Mouse (Mus musculus) A20 (cell line): ENCODE results near the gene Slc48a1.

Source experiments
- DNase-seq: peaks from one replicate; pipeline ENCODE4 v3.0.0-alpha.2; 2011; ENCODE audit warnings: low read depth, low spot score

Slc48a1 gene

DNA sequence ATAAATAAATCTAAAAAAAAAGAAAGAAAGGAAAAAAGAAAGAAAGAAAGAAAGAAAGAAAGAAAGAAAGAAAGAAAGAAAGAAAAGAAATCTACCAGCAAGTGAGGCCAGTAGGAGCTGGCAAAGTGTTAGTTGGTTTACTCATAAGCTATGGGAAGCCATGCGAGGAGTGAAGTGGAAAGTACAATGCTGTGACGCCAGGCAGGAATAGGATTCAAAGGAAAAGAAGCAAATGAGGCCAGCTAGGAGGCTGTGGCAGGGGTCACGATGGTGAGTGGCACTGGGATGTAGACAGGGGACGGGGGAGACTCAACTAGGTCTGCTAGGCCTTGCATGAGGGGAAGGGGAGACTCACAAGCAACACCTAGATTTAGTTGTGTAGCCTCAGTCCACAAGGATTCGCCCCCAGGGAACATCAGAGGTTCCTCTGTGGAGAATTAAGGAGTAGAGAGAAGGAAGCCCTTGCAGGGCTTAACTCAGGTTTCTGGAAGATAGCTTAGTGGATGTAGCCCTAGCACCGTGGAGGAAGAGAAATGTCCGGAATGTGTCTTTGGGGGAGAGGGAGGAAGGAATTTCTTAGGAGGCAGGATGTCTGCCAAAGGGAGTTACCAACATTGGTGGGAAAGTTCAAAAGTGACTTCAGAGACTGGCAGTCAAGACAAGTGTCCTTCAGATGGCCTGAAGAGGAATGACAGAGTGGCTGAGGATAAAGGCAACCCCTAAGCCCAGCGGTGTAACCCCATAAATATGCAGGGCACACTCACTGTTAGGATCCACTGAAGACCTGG, at the start of gene Slc48a1:
Slc48a1 (plus strand) TSS at position 210 of the 788 bp plus-strand sequence.
- no peak for DNase-seq

DNA sequence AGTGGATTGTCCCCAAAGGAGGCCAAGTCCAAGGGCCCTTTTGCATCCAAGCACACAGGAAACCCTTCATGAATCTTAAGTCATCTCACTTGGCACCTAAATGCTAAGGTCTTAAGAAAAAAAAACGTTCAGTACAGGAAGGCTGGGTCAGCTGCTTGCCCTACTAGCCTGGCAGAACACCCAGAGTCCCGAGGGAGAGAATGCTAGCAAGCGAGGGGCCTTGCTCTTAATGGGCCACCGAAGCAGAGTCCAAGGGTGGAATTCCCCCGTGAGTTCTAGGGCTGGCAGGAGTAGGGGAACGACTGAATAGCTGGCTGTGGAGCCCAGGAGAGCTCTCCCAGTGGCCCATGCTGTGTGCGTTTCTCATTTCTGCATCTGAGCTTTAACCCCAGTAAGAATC, 49.5 kb upstream of the Slc48a1 start:
- DNase-seq: no peak

DNA sequence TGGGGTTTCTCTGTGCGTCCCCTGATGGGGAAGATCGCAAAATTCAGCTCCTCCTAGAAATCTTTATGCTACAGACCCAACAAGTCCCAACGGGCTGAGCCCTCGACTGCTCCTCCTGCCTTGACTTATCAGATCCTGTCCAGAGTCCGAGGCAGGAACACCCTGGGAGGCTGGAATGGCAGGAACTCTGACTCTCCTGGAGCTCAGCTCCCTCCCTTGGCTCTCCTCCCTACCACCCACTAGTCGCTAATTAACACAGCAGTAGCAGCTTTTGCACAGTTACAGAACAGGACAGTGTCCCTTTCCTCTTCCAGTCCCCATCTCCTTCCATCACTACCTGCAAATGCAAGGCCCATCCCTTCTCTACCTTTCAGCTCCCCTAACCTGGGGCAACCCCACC, 48.0 kb upstream of the Slc48a1 start:
- no peak for DNase-seq

DNA sequence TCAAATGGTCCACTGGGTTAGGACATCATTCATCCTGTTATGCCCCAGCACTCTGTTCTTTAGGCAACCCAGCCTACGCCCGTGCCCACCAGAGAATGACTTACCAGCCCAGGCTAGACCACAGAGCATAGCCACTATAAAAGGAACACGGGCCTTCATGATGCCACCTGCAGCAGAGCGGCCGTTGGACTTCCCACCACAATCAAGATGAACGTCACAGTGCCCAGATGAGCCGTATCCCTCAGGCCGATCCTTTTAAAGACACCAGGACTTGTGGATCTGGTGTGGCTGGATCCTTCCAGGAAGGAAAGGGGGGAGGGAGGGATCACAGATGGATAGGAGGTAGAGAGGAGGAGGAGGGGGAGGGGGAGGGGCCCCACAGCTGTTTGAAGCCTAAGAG, 47.2 kb upstream of the Slc48a1 start, which contains the start of gene Endou:
Endou (minus strand) TSS at position 229 of the 400 bp plus-strand sequence.
- peak; percentile 44 for DNase-seq

DNA sequence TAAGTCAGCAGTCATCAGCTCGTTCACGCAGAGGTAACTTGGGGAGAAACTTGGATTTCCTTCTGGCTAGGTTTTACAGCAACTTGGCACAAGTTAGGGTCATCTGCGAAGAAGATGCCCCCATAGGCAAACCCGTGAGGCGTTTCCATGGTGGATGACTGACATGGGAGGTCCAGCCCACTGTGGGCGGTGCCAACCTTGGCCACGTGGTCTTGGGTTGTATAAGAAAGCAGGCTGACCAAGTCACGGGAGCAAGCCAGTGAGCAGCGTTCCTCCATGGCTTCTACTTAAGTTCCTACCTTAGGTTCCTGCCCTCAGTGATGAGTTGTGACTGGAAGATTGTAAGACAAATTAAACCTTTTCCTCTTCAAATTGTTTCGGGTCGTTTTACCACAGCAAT, 46.3 kb upstream of the Slc48a1 start:
- no peak for DNase-seq

DNA sequence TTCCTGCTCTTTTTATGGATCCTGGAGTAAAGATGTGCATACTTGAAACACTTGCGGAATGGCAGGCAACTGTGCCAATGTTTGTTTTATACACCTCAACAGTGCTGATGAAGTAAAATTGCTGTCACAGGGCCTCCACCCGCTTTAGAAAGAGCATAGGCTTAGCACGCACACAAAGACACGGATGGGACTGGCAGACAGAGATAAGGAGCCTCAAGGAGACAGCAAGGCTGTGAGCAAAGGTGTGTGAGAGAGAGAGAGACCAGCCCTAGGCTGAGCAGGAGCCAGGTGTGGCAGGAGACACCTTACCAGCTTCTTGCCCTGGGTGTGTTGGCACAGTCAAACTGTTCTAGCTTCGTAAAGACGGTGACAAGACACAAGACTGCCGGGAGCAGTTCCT, 39.4 kb upstream of the Slc48a1 start:
- DNase-seq: no peak

DNA sequence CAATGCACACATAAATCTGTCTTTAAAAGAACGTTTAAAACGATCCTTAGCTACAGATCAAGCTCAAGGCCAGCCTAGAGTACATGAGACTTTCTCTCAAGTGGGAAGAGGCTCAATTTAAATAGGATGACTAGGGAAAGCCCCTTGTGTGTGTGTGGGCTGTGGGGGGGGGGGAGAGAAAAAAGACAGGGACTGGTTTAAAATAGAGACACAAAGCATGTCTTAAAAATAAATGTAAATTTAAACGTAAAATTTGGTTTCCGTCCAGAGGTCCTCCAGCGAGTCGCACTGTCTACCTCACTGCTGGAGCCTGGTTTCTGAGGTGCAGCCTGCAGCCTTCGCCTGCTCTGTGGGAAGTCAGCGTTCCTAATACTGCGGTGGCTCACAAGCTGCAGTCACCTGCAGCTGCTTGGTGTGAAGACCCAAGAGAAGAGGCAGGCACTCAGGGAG, 38.0 kb upstream of the Slc48a1 start:
- DNase-seq: peak; percentile 72

DNA sequence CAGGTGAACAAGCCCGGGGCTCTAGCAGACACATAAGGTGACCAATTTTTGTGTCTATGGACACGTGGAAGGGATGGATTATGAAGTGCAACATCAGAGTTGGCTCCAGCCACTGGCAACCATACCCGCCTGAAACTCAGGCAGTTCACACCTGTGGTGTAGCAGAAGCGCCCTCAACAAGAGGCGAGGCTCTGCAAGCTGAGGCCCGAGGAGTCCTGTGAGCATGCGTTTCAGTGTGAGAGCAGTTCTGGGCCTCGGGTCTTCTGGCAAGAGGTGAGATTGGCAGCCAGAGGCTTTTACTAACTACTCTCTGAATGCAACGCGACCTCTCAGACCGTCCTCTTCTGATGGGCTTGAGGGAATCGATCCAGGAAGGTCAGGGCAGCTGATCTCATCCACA, 36.7 kb upstream of the Slc48a1 start:
- DNase-seq: peak; percentile 72

DNA sequence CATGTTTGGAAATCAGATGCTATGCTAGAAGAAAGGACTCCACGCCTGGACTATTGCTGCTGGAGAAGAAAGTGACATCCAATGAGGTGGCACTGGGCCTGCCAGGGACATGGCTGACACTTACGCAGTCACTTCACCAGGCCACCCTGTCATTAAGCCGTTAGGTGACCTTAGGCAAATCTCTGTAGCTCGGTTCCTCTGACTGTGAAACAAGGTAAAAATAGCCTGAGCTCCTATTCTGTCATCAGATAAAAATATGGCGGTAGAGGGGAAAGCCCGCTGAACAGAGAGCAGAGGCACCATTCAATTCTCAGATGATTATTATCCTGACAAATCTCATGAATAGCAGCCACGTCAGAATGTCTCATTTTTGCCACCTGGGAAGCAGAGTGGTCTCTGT, 36.2 kb upstream of the Slc48a1 start:
- DNase-seq: peak; percentile 88

DNA sequence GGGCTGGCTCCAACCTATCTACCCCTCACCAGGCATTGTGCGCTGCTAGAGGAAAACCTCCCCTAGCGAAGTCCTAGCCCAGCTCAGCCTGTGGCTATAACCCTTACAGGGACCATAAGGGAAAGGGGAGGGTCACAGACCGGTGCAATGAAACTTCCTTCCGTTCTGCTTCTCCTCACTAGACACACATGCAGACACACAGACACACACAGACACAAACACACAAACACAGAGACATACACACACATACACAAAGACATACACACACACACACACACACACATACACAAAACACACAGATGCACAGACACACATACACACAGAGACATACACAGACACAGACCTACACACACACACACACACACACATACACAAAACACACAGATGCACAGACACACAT, 35.7 kb upstream of the Slc48a1 start:
- DNase-seq: no peak

DNA sequence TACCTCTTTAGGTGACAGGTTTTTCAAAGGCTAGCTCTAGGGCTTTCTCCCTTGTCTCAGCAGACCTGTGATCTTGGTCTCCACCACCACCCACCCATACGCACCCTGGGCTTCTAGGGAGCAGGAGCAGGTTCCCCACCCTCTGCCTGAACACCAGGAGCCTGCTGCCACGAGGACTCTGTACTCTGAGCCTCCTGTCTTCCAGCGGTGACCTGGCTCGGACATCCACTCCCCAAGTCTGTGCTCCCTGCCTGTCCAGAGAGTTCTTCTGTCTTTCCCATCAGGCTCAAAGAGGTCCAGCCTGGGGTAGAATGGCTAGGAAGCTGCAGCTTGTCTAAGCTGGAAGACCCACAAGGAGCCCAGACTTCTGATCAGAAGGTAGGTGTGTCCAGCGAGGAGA, 35.1 kb upstream of the Slc48a1 start:
- DNase-seq: peak; percentile 45

DNA sequence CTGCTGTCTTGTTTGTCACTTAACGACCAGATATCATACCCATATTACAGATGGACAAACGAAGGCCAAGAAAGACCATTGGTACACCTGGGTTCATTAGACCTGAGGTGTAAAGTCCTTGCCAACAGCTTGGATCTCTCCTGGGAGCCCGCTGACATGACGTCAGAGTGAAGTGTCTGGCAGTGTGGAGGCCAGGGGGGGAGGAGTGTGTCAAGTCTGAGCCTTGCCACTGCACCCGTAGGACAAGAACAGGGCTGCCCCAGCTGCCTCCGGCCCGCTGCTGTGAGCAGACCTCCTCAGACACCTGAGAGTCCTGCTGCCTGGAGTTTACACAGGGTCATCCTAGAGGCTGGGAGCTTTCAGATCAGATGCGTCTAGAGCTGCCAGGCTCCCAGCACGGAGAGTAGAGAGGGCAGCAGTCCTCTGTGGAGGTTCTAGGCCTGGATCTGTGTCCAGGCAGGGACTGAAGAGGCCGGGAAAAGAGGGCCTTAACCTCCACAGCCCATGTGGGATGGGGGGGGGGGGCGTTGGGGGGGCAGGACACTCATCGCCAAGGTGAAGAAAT, 34.3 kb upstream of the Slc48a1 start:
- peak; percentile 46 for DNase-seq

DNA sequence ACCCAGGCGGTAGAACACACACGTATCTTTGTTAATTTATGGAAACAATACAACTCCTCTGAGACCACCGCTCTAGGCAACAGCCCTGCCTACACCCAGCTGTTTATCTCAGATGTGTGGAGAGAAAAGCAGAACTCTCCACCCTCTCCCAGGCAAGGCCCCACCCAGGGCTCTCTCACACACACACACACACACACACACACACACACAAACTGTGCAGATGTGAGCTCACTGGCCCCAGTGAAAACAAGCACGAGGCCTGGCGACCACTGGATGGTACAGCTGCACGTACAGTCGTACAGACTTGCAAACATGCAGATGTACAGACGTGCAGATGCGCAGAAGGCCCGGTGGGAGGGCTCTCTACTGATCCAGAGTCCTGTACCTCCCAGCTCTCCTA, 33.4 kb upstream of the Slc48a1 start:
- peak; percentile 90 for DNase-seq

DNA sequence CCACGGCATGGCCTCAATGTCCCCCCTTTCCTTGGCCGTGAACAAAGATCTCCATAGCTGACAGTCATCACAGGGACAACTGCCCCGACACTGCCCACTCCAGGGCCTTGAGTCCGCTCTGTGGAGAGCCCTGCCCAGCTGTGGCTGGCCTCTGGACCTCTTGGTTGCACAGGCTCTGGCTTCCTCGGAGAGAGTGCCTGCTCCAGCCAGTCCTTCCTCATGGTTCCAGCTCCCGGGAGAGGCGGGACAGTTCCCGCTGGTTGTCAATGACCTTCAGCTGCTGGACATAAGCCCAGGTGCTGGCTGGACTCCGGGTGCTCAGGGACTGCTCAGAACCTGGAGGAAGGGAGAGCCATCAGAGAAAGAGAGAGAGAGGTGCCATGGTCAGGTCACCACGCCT, 33.0 kb upstream of the Slc48a1 start:
- no peak for DNase-seq

DNA sequence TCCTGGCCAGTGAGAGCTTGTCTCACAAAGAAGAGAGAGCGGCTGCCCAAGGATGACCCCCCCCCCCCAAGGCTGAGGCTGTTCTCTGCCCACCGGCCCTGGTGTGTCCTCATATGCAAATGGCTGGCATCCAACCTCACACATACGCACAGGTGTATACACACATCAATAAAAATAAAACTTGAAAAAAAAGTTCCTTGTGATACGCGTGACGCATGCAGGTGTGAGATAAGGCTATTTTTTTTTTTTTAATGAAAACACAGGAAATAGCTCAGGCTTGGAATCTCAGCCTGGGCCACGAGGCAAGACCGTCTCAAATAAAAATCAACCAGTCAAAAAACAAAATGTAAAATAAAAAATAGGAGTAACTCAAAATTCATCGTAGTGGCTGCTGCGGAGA, 32.0 kb upstream of the Slc48a1 start:
- peak; percentile 75 for DNase-seq

DNA sequence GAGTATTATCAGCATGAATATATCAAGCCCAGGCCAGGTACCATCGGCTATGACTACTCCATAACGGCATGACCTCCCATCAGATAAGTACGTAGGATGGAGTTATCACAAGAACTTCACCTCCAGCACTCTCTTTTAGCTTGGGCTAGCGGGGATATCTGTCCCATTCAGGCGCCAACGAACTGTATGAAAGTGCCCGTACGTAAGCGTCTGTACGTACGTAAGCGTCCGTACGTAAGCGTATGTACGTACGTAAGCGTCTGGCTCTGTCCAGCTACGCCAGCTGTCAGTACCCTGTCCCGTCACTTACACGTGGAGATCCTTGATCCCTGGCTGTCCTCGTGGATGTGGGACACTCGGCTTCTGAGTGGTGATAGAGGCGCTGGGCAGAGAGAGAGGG, 31.6 kb upstream of the Slc48a1 start:
- DNase-seq: no peak

DNA sequence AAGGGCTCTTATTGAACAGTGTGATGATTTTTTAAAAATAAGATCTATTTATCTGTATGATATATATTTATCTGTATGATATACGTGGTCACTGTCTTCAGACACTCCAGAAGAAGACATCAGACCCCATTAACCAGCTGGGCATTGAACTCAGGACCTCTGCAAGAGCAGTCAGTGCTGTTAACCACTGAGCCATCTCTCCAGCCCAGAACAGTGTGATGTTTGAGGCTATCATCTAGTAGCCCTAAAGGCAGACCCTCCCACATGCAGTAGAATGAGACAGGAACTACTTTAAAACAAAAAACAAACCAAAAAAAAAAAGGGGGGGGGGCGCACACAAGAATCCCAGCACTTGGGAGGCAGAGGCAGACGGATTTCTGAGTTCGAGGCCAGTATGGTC, 30.8 kb upstream of the Slc48a1 start:
- no peak for DNase-seq

DNA sequence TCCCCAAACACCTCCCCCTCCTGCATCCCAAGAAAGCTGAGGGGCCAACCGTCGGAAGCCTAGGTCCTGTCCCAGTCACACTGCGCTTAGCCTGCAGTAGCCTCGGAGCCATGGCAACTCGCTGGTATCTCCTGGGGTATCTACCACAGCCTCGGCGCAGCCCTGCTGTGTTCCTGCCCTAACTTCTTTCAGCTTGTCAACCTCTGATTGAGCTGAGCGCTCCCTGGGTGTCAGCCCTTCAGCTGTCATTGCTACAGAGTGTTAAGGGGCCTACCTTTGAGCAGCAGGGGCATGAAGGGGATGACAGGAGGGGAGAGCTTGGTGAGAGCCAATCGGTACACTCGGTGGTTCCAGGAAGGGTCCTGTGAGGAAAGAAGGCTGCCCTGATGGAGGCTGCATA, 30.0 kb upstream of the Slc48a1 start:
- DNase-seq: peak; percentile 52

DNA sequence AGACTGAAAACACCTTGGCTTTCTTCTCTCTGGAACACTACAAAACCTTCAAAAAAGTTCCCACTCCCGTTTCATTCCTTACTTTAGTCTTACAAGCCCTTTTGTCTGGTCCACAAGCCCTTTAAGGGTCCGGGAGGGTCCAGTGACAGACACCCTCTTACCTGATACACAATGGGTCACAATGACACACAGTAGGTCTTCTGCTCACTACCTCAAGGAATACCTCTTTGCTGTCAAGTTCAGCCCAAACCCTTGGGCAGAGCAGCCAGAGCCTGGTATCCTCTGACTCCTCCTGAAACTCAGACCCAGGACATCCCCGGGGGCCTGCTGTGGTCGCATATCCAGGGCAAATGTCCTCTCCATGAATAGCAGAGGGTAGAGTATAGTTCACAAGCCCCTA, 29.4 kb upstream of the Slc48a1 start:
- no peak for DNase-seq

DNA sequence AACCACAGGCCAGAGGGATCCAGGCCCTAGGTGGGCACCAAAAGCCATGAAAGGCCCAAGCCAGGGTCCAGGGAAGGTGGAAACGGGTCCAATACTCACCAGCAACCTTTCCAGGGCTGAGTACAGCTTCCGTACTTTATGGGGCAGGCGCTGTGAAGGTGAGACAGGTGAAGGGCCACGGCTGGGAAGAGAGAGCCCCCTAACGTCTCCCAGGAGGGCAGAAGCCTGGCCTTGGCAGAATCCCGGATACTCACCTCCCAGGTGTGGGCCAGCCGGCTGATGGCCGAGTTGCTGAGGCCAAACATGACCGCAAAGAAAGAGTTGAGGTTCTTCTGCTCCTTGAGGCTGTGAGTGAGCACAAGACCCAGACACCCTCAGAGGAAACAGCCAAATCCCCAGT, 28.9 kb upstream of the Slc48a1 start:
- DNase-seq: peak; percentile 51

DNA sequence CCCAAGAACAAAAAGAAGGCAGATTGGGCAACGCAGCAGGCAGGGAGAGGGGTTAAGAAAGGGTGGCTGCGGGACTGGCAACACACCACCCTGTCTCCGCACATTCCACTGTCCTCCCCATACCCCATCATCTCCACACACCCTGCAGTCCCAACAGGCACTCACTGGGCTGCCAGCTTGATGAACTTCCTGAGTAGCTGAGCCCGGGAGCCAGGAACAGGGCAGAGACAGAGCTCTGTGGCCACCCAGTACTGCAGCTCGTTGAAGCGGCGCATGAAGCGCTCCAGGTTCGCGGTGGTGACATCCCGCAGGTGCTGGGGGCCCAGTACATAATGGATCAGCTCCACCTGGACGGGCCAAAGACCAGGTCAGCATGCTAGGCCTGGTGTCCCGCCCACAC, 28.5 kb upstream of the Slc48a1 start:
- no peak for DNase-seq

DNA sequence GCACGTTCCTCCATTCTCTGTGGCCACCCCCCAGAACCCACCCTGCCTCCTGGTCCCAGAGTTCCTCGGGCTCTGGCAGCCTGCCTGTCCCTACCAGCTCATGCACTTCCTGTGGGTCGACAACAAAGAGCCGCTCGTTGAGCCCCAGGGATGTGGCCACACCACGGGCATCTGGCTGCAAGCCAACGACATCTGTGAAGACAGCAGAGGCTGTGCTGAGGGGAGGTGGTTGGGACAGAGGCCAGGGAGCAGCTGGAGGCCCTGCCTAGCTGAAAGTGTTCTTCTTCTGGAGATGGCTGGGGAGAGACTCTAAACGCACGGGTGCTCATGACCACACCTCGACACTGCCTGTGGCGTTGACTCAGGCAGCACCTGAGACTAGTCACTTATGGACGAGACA, 27.6 kb upstream of the Slc48a1 start:
- DNase-seq: peak; percentile 90

DNA sequence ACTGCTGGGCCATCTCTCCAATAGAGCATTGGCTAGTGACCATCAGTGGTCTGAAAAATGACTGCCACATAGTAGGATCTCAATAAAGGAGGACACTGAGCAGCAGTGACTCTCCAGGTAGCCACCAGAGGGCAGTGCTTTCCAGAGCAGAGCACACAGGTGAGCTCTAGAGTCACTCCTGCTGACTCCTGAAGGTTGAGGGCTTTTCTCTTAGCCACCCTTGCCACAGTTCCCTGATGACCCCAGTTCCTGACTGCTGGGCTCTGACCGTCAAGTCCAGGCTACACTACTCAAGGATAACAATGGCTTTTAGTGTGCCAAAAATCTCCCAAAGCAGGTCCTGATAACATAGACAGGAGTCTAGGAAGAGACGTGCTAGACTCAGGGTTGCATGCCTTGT, 26.6 kb upstream of the Slc48a1 start:
- peak; percentile 77 for DNase-seq
